Mouse (Mus musculus) MEL (cell line): ENCODE results near the gene Sgsm1. TPM values are rescaled to one million over a fixed set of nuclear protein-coding genes. Genes with fewer than 3 reads are reported as not detected.

Source experiments
- DNase-seq: peaks from one replicate; pipeline ENCODE4 v3.0.0; 2011; ENCODE audit warnings: low read depth, low spot score
- H3K27ac ChIP-seq: 2 replicates; pipeline ENCODE4 v1.5.1; 2012; ENCODE audit warnings: low read depth, mild to moderate bottlenecking, control low read depth, low read length, moderate library complexity; ENCODE audit not compliant: control insufficient read depth
- H3K27me3 ChIP-seq, 2 experiments: fragments of 150-350 bp in 1 of 2; sonication (generic) in 1 of 2; 2 replicates each; pipeline ENCODE4 v1.6.1; 2012; ENCODE audit warnings: low read length in 2 of 2, mild to moderate bottlenecking in 2 of 2, improper control_type of control experiment in 1 of 2, moderate library complexity in 1 of 2; ENCODE audit not compliant: insufficient read depth in 2 of 2, control insufficient read depth in 1 of 2
- H3K36me3 ChIP-seq, 2 experiments: 2 replicates each; pipeline ENCODE4 v1.6.1; 2012 to 2014; ENCODE audit warnings: low read length in 2 of 2, improper control_type of control experiment in 1 of 2, inconsistent platforms in 1 of 2, mild to moderate bottlenecking in 1 of 2; ENCODE audit not compliant: insufficient read depth in 2 of 2, control insufficient read depth in 1 of 2
- H3K4me1 ChIP-seq, 2 experiments: fragments of 150-350 bp in 1 of 2; sonication (generic) in 1 of 2; 2 replicates each; pipeline ENCODE4 v1.6.1; 2012; ENCODE audit warnings: low read length in 2 of 2, improper control_type of control experiment in 1 of 2, mild to moderate bottlenecking in 1 of 2; ENCODE audit not compliant: insufficient read depth in 2 of 2, control insufficient read depth in 1 of 2
- H3K4me3 ChIP-seq, 2 experiments: fragments of 150-350 bp in 1 of 2; sonication (generic) in 1 of 2; 2 replicates each; pipeline ENCODE4 v1.5.1; 2012; ENCODE audit warnings: low read depth in 2 of 2, low read length in 2 of 2, mild to moderate bottlenecking in 2 of 2, moderate library complexity in 2 of 2, control low read depth in 1 of 2, improper control_type of control experiment in 1 of 2; ENCODE audit not compliant: control insufficient read depth in 1 of 2, insufficient read depth in 1 of 2
- H3K79me2 ChIP-seq: 2 replicates; pipeline ENCODE4 v1.6.1; 2012; ENCODE audit warnings: mild to moderate bottlenecking, low read length, moderate library complexity; ENCODE audit not compliant: control insufficient read depth, poor library complexity, insufficient read depth
- H3K9ac ChIP-seq: 2 replicates; pipeline ENCODE4 v1.6.1; 2012; ENCODE audit warnings: low read depth, mild to moderate bottlenecking, control low read depth, low read length, moderate library complexity; ENCODE audit not compliant: control insufficient read depth, poor library complexity, severe bottlenecking
- H3K9me3 ChIP-seq: fragments of 150-350 bp; sonication (generic); replicated peaks from 2 replicates; pipeline ENCODE4 v1.6.1; 2012; ENCODE audit warnings: mild to moderate bottlenecking, low read length, improper control_type of control experiment, moderate library complexity; ENCODE audit not compliant: insufficient read depth
- BHLHE40 ChIP-seq: IDR thresholded peaks from 2 replicates; pipeline ENCODE4 v1.6.1; 2012; ENCODE audit warnings: low read depth, mild to moderate bottlenecking, inconsistent platforms, low read length, improper control_type of control experiment, borderline replicate concordance
- CHD1 ChIP-seq: IDR thresholded peaks from 2 replicates; pipeline ENCODE4 v1.6.1; 2012; ENCODE audit warnings: low read depth, mild to moderate bottlenecking, inconsistent platforms, low read length, improper control_type of control experiment
- CHD2 ChIP-seq: IDR thresholded peaks from 2 replicates; pipeline ENCODE4 v1.6.1; 2011; ENCODE audit warnings: low read length, improper control_type of control experiment
- CTCF ChIP-seq, 3 experiments: IDR thresholded peaks in 2 of 3; conservative IDR thresholded peaks in 1 of 3; 2 replicates each; pipeline ENCODE4 v1.5.1; 2011 to 2012; ENCODE audit warnings: low read length in 3 of 3, low read depth in 2 of 3, mild to moderate bottlenecking in 2 of 3, improper control_type of control experiment in 1 of 3, inconsistent platforms in 1 of 3, mixed read lengths in 1 of 3, moderate library complexity in 1 of 3; ENCODE audit not compliant: control insufficient read depth in 1 of 3, insufficient read depth in 1 of 3, poor library complexity in 1 of 3, severe bottlenecking in 1 of 3
- E2F4 ChIP-seq: IDR thresholded peaks from 2 replicates; pipeline ENCODE4 v1.6.1; 2011; ENCODE audit warnings: low read depth, low read length, improper control_type of control experiment, borderline replicate concordance
- ELF1 ChIP-seq: IDR thresholded peaks from 2 replicates; pipeline ENCODE4 v1.6.1; 2014; ENCODE audit warnings: low read depth, mild to moderate bottlenecking, inconsistent platforms, low read length, improper control_type of control experiment, moderate library complexity
- ETS1 ChIP-seq: IDR thresholded peaks from 2 replicates; pipeline ENCODE4 v1.6.1; 2012; ENCODE audit warnings: low read depth, mild to moderate bottlenecking, inconsistent platforms, low read length, improper control_type of control experiment, moderate library complexity
- GATA1 ChIP-seq: IDR thresholded peaks from 2 replicates; pipeline ENCODE4 v1.6.1; 2011; ENCODE audit warnings: low read depth, low read length, improper control_type of control experiment
- KAT2A ChIP-seq: conservative IDR thresholded peaks from 2 replicates; pipeline ENCODE4 v1.6.1; 2012; ENCODE audit warnings: low read depth, low read length, improper control_type of control experiment, inconsistent platforms
- MEF2A ChIP-seq: IDR thresholded peaks from 2 replicates; pipeline ENCODE4 v1.6.1; 2014; ENCODE audit warnings: low read depth, mild to moderate bottlenecking, inconsistent platforms, low read length, improper control_type of control experiment; ENCODE audit not compliant: poor library complexity, insufficient replicate concordance, severe bottlenecking; ENCODE audit errors: extremely low read depth
- MXI1 ChIP-seq: IDR thresholded peaks from 2 replicates; pipeline ENCODE4 v1.6.1; 2011; ENCODE audit warnings: mild to moderate bottlenecking, low read depth, low read length, improper control_type of control experiment
- MYC ChIP-seq: IDR thresholded peaks from 2 replicates; pipeline ENCODE4 v1.6.1; 2011; ENCODE audit warnings: low read depth, mild to moderate bottlenecking, low read length, improper control_type of control experiment, moderate library complexity
- NELFE ChIP-seq: IDR thresholded peaks from 2 replicates; pipeline ENCODE4 v1.6.1; 2011; ENCODE audit warnings: low read depth, low read length, improper control_type of control experiment
- POLR2A ChIP-seq, 2 experiments: IDR thresholded peaks; 2 replicates each; pipeline ENCODE4 v1.6.1; 2011 to 2012; ENCODE audit warnings: low read length in 2 of 2, mild to moderate bottlenecking in 2 of 2, control low read depth in 1 of 2, improper control_type of control experiment in 1 of 2, low read depth in 1 of 2, moderate library complexity in 1 of 2; ENCODE audit not compliant: control insufficient read depth in 1 of 2, insufficient read depth in 1 of 2, poor library complexity in 1 of 2
- POLR2AphosphoS2 ChIP-seq: IDR thresholded peaks from 2 replicates; pipeline ENCODE4 v1.6.1; 2011; ENCODE audit warnings: low read length, improper control_type of control experiment
- POLR2AphosphoS5 ChIP-seq: IDR thresholded peaks from 2 replicates; pipeline ENCODE4 v1.6.1; 2012; ENCODE audit warnings: low read depth, borderline replicate concordance, mild to moderate bottlenecking, inconsistent platforms, low read length, moderate library complexity, mixed read lengths
- RCOR1 ChIP-seq: IDR thresholded peaks from 2 replicates; pipeline ENCODE4 v1.6.1; 2012; ENCODE audit warnings: low read depth, mild to moderate bottlenecking, inconsistent platforms, low read length, improper control_type of control experiment
- SIN3A ChIP-seq: IDR thresholded peaks from 2 replicates; pipeline ENCODE4 v1.6.1; 2012; ENCODE audit warnings: low read length, improper control_type of control experiment, inconsistent platforms
- SMC3 ChIP-seq: IDR thresholded peaks from 2 replicates; pipeline ENCODE4 v1.6.1; 2011; ENCODE audit warnings: low read depth, low read length, improper control_type of control experiment
- TBP ChIP-seq: IDR thresholded peaks from 2 replicates; pipeline ENCODE4 v1.8.0; 2011; ENCODE audit warnings: low read depth, low read length, improper control_type of control experiment
- TCF12 ChIP-seq: IDR thresholded peaks from 2 replicates; pipeline ENCODE4 v1.6.1; 2014; ENCODE audit warnings: low read depth, mild to moderate bottlenecking, inconsistent platforms, low read length, improper control_type of control experiment, moderate library complexity
- UBTF ChIP-seq: IDR thresholded peaks from 2 replicates; pipeline ENCODE4 v1.6.1; 2012; ENCODE audit warnings: low read depth, mild to moderate bottlenecking, inconsistent platforms, low read length, improper control_type of control experiment, moderate library complexity, borderline replicate concordance; ENCODE audit not compliant: insufficient read depth
- USF1 ChIP-seq: IDR thresholded peaks from 2 replicates; pipeline ENCODE4 v1.6.1; 2014; ENCODE audit warnings: low read depth, mild to moderate bottlenecking, inconsistent platforms, low read length, improper control_type of control experiment, moderate library complexity
- USF2 ChIP-seq, 2 experiments: IDR thresholded peaks; 2 replicates each; pipeline ENCODE4 v1.6.1; 2011 to 2012; ENCODE audit warnings: improper control_type of control experiment in 2 of 2, low read length in 2 of 2, borderline replicate concordance in 1 of 2, inconsistent platforms in 1 of 2, low read depth in 1 of 2, mild to moderate bottlenecking in 1 of 2; ENCODE audit not compliant: insufficient read depth in 1 of 2
- ZKSCAN1 ChIP-seq: IDR thresholded peaks from 2 replicates; pipeline ENCODE4 v1.6.1; 2012; ENCODE audit warnings: low read depth, mild to moderate bottlenecking, inconsistent platforms, low read length, improper control_type of control experiment, moderate library complexity
- polyA plus RNA-seq, 2 experiments: library from polyadenylated mRNA; stranded (reverse) in 1 of 2; unstranded in 1 of 2; fragments of >175 nt in 1 of 2; fragments of >200 nt in 1 of 2; gene quantifications; 2 replicates each; pipeline versions ENCODE4 v1.2.1 to v1.2.4; 2012; ENCODE audit warnings: low replicate concordance in 2 of 2, low read depth in 1 of 2; ENCODE audit not compliant: insufficient read length in 2 of 2, insufficient read depth in 1 of 2, missing spikeins in 1 of 2
- total RNA-seq: library from RNA; depleted of rRNA; stranded (reverse); fragments of 300-350 nt; gene quantifications from 2 replicates; pipeline ENCODE4 v1.2.3, GENCODE M21; 2012

Gene Sgsm1
- total and polyA plus RNA-seq, 3 experiments: not detected

DNA sequence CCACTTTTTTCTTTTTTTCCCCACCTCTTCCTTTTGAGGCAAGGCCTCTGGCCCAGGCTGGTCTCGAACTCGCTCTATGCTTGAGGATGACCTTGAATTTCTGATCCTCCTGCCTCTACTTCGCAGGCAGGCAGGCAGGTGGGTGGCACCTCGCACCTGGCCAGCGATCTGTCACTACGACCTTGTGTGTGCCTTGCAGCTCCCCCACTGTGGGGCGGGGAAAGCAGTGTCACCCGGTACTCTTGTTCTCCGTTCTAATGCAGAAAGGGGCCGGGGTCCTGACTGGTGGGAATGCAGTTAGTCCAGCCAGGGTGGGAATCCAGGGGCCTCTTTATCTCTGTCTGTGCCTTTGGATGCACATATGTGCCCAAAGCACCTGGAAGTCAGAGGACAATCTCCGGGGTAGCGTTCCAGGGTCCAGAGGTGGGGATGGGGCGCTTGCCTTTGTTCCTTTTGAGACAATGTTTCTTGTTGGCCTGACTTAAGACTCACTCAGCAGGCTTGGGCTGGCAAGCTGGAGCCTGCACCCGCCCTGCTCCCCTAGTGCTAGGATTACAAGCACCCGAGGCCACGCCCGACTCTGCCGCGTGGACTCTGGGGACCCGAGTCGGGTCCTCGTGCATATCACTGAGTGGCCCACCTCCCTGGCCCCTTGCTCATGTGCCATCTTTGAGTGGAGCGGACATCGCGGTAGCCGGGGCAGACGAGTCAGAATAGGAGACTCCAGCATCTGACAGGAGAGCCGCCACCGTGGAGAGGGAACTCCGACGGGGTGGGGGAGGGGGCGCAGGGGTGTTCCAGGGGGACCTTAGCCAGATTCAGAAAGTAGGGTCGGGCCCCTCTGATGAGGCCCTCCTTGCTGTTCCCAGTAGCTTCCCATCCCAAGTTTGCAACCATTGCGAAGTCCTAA lies 24.3 kb upstream of the Sgsm1 start:
- Histone ChIP-seq H3K79me2 (no peaks in the 10 kb centered on the region), H3K27me3 (no peaks in the 10 kb centered on the region), H3K27ac (no peak overlapping the region), H3K4me1 (no peaks in the 10 kb centered on the region), H3K9ac (no peak overlapping the region), H3K36me3 (no peaks in the 10 kb centered on the region), H3K4me3 (no peak overlapping the region), H3K9me3 (no peaks in the 10 kb centered on the region)
- no peak for TF ChIP-seq MYC
- no peak for TF ChIP-seq POLR2A (IDR thresholded peaks at IDR 0.05; ENCODE audit: control insufficient read depth in 1 of 2, insufficient read depth in 1 of 2, low read depth in 1 of 2, low read length in 2 of 2, poor library complexity in 1 of 2)
- no peak for TF ChIP-seq UBTF
- TF ChIP-seq ZKSCAN1: no peak
- no peak for TF ChIP-seq BHLHE40
- no peak for TF ChIP-seq SMC3
- no peak for TF ChIP-seq NELFE
- TF ChIP-seq MXI1: no peak
- TF ChIP-seq GATA1: no peak
- TF ChIP-seq USF2 (IDR thresholded peaks at IDR 0.05; ENCODE audit: borderline replicate concordance in 1 of 2, insufficient read depth in 1 of 2, low read depth in 1 of 2, low read length in 2 of 2): no peak
- no peak for TF ChIP-seq CHD2
- TF ChIP-seq CTCF (IDR thresholded peaks at IDR 0.05 in 2 of 3, conservative IDR thresholded peaks at IDR 0.05 in 1 of 3; ENCODE audit: control insufficient read depth in 1 of 3, insufficient read depth in 1 of 3, low read depth in 2 of 3, low read length in 3 of 3, poor library complexity in 1 of 3, severe bottlenecking in 1 of 3): no peak
- no peak for TF ChIP-seq POLR2AphosphoS5
- TF ChIP-seq SIN3A: no peak
- no peak for TF ChIP-seq USF1
- TF ChIP-seq CHD1: no peak
- TF ChIP-seq MEF2A: no peak
- TF ChIP-seq RCOR1: no peak
- no peak for TF ChIP-seq ELF1
- no peak for TF ChIP-seq KAT2A
- no peak for DNase-seq

DNA sequence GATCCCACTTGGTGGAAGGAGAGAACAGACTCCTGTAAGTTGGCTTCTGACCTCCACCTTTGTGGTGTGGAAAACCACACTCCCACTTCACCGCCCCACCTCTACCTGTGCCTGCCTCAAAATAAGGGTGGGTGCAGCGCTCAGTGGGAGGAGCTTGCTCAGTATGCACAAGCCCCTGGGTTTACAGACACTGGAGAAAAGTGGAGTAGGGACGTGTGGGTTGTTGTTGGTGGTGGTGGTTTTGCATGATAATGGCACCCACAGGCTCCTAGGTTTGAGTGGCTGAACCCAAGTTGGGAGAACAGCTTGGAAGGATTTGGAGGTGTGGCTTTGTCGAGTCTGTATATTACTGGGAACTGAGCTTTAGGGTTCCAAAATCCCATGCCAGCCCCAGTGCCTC lies 22.3 kb upstream of the Sgsm1 start:
- Histone ChIP-seq H3K36me3 (no peaks in the 10 kb centered on the region), H3K27me3 (no peaks in the 10 kb centered on the region), H3K27ac (no peak overlapping the region), H3K4me1 (no peaks in the 10 kb centered on the region), H3K9ac (no peak overlapping the region), H3K79me2 (no peaks in the 10 kb centered on the region), H3K9me3 (no peaks in the 10 kb centered on the region), H3K4me3 (no peak overlapping the region)
- DNase-seq: no peak
- TF ChIP-seq RCOR1 (no peak), POLR2A (IDR thresholded peaks at IDR 0.05; ENCODE audit: control insufficient read depth in 1 of 2, insufficient read depth in 1 of 2, low read depth in 1 of 2, low read length in 2 of 2, poor library complexity in 1 of 2) (no peak), POLR2AphosphoS2 (no peak), TBP (no peak), BHLHE40 (no peak), MXI1 (no peak), ZKSCAN1 (no peak), GATA1 (no peak), ETS1 (no peak), KAT2A (no peak), CHD2 (no peak), SMC3 (no peak), TCF12 (no peak), E2F4 (no peak), USF2 (IDR thresholded peaks at IDR 0.05; ENCODE audit: borderline replicate concordance in 1 of 2, insufficient read depth in 1 of 2, low read depth in 1 of 2, low read length in 2 of 2) (no peak)
